Comparison of ENCODE assay signal across 8 mouse cellular contexts in genomic region chr11:117932195-117932594, GRCm38 (mm10). TPM values are rescaled to one million over a fixed set of nuclear protein-coding genes. Genes with fewer than 3 reads are reported as not detected.
A peak's percentile ranks its signal among the peaks of the same experiment; 100 is the strongest.
DNase-seq lines count a peak whose midpoint lies in the region; ATAC-seq and TF ChIP-seq lines count a peak whose summit lies in the region.

No protein-coding gene starts in this region.

- DNase-seq in left cerebral cortex, adult 18-20 months (ENCODE audit: low spot score in 2 of 2), result peak; percentile 70 to 71
- DNase-seq in left cerebral cortex, postnatal 10 days (ENCODE audit: extremely low spot score in 1 of 2, low spot score in 2 of 2), result no peak
- peak; percentile 69 for DNase-seq in intestine, embryonic 14.5 days (ENCODE audit: low spot score)
- DNase-seq in cerebellum, adult 11 months, result no peak

- H3K36me3 ChIP-seq in embryonic facial prominence, embryonic 12.5 days, result no peaks in the 10 kb centered on the region
- H3K36me3 ChIP-seq in intestine, embryonic 14.5 days (ENCODE audit: control insufficient read depth, insufficient read depth, low read length), result no peaks in the 10 kb centered on the region
- no peaks in the 10 kb centered on the region for H3K36me3 ChIP-seq in small intestine, adult 2 months (ENCODE audit: control insufficient read depth, insufficient read depth, low read length)
- no peaks in the 10 kb centered on the region for H3K36me3 ChIP-seq in hindbrain, embryonic 12.5 days

- peaks cover 19% of the 10 kb centered on the region for H3K27me3 ChIP-seq in embryonic facial prominence, embryonic 12.5 days
- H3K27me3 ChIP-seq in intestine, embryonic 14.5 days (replicated peaks; ENCODE audit: control insufficient read depth, insufficient read depth, low read length), result no peaks in the 10 kb centered on the region
- H3K27me3 ChIP-seq in small intestine, adult 2 months (ENCODE audit: control insufficient read depth, insufficient read depth, low read length), result 0 out of 2 replicates have a peak, but pooled peaks cover 4% of the 10 kb centered on the region
- H3K27me3 ChIP-seq in hindbrain, embryonic 12.5 days, result peaks cover 66% of the 10 kb centered on the region

- no peak for TF ChIP-seq POLR2A in small intestine, adult 2 months (IDR thresholded peaks at IDR 0.05; ENCODE audit: low read depth, low read length)

- no peak overlapping the region for H3K4me2 ChIP-seq in embryonic facial prominence, embryonic 12.5 days (replicated peaks)
- H3K4me2 ChIP-seq in intestine, embryonic 14.5 days (ENCODE audit: low read length), result no peak overlapping the region
- no peak overlapping the region for H3K4me2 ChIP-seq in hindbrain, embryonic 12.5 days (replicated peaks)

- no peak overlapping the region for H3K9ac ChIP-seq in embryonic facial prominence, embryonic 12.5 days
- no peak overlapping the region for H3K9ac ChIP-seq in intestine, embryonic 14.5 days (ENCODE audit: low read length)
- H3K9ac ChIP-seq in hindbrain, embryonic 12.5 days, result no peak overlapping the region

- 31% methylated on average over 4 of the region's 4 CpGs for WGBS in embryonic facial prominence, embryonic 12.5 days
- WGBS in intestine, embryonic 14.5 days, result 19% methylated on average over 4 of the region's 4 CpGs
- WGBS in small intestine, adult 2 months, result 17% methylated on average over 4 of the region's 4 CpGs
- 15% methylated on average over 4 of the region's 4 CpGs for WGBS in hindbrain, embryonic 12.5 days

- TF ChIP-seq CTCF in small intestine, adult 2 months (IDR thresholded peaks at IDR 0.05; ENCODE audit: extremely low read depth, insufficient read length, insufficient replicate concordance, low read depth, low read length), result no peak

- H3K27ac ChIP-seq in embryonic facial prominence, embryonic 12.5 days, result peak overlapping the region; percentile 77
- peak overlapping the region; percentile 67 for H3K27ac ChIP-seq in intestine, embryonic 14.5 days (ENCODE audit: low read depth)
- H3K27ac ChIP-seq in small intestine, adult 2 months (ENCODE audit: insufficient read depth, low read depth, low read length), result peak overlapping the region; percentile 69
- H3K27ac ChIP-seq in hindbrain, embryonic 12.5 days, result no peak overlapping the region

- H3K4me1 ChIP-seq in embryonic facial prominence, embryonic 12.5 days, result peaks cover 62% of the 10 kb centered on the region
- H3K4me1 ChIP-seq in intestine, embryonic 14.5 days (replicated peaks; ENCODE audit: control insufficient read depth, insufficient read depth, low read length), result peaks cover 53% of the 10 kb centered on the region
- peaks cover 47% of the 10 kb centered on the region for H3K4me1 ChIP-seq in small intestine, adult 2 months (ENCODE audit: control insufficient read depth, insufficient read depth, insufficient read length, low read length)
- H3K4me1 ChIP-seq in hindbrain, embryonic 12.5 days, result peaks cover 48% of the 10 kb centered on the region

- intact Hi-C loops in left cerebral cortex, postnatal 10 days (cut with DNase I), result loop anchor here (5.0 kb wide), 1 partner anchor 35 kb away; no protein-coding TSS in a partner anchor

- H3K9me3 ChIP-seq in embryonic facial prominence, embryonic 12.5 days, result no peaks in the 10 kb centered on the region
- no peaks in the 10 kb centered on the region for H3K9me3 ChIP-seq in intestine, embryonic 14.5 days (ENCODE audit: control insufficient read depth, low read length)
- H3K9me3 ChIP-seq in hindbrain, embryonic 12.5 days (replicated peaks), result no peaks in the 10 kb centered on the region

- H3K4me3 ChIP-seq in embryonic facial prominence, embryonic 12.5 days, result no peak overlapping the region
- H3K4me3 ChIP-seq in intestine, embryonic 14.5 days (ENCODE audit: low read depth, low read length), result no peak overlapping the region
- H3K4me3 ChIP-seq in small intestine, adult 2 months (ENCODE audit: low read depth, low read length), result no peak overlapping the region
- H3K4me3 ChIP-seq in hindbrain, embryonic 12.5 days, result no peak overlapping the region

- ATAC-seq in embryonic facial prominence, embryonic 12.5 days (ENCODE audit: insufficient number of reproducible peaks, insufficient read depth, low FRiP score, low TSS enrichment), result no peak
- ATAC-seq in intestine, embryonic 14.5 days (replicated peaks; ENCODE audit: low FRiP score, low TSS enrichment, low read depth), result peak; percentile 16; the same call in 1 of the 2 replicates
- ATAC-seq in CD4-positive, CD25-positive, alpha-beta regulatory T cell, adult 4 months, result no peak
- ATAC-seq in hindbrain, embryonic 12.5 days (ENCODE audit: low FRiP score), result no peak

RNA-seq across cellular contexts. Expression of gene Socs3, which starts 37.7 kb away (rescaled TPM):
- 1 to 10 TPM; 4.5 to 4.9 TPM for total RNA-seq in left cerebral cortex, adult 18-20 months (2021)
- 1 to 10 TPM; 2.3 to 2.6 TPM for total RNA-seq in left cerebral cortex, postnatal 10 days (2021)
- polyA plus RNA-seq in embryonic facial prominence, embryonic 12.5 days (2016; fragmentation: Nextera tagmentation; extraction: Ambion mirVana), result 18.4 and 19.3 TPM in 2 replicates
- polyA plus RNA-seq in intestine, embryonic 14.5 days (2014; fragmentation: Nextera tagmentation; extraction: Ambion mirVana), result 8.1 and 8.7 TPM in 2 replicates
- 27.2 and 47.2 TPM in 2 replicates for polyA plus RNA-seq in small intestine, adult 2 months (2012; rRNA removed)
- polyA plus RNA-seq in CD4-positive, CD25-positive, alpha-beta regulatory T cell, adult 4 months (2017; shearing (Covaris generic)), result 10 to 100 TPM; 34.4 to 35.5 TPM
- polyA plus RNA-seq in hindbrain, embryonic 12.5 days (2016; fragmentation: Nextera tagmentation; extraction: Ambion mirVana), result 10.4 and 11.8 TPM in 2 replicates

RNA-seq across cellular contexts. Expression of gene Pgs1, which starts 53.9 kb away (rescaled TPM):
- total RNA-seq in left cerebral cortex, adult 18-20 months (2021), result 10 to 100 TPM; 87.1 to 89.0 TPM
- total RNA-seq in left cerebral cortex, postnatal 10 days (2021), result 10 to 100 TPM; 58.6 to 62.3 TPM
- 43.0 and 46.2 TPM in 2 replicates for polyA plus RNA-seq in embryonic facial prominence, embryonic 12.5 days (2016; fragmentation: Nextera tagmentation; extraction: Ambion mirVana)
- 31.6 and 33.8 TPM in 2 replicates for polyA plus RNA-seq in intestine, embryonic 14.5 days (2014; fragmentation: Nextera tagmentation; extraction: Ambion mirVana)
- 19.8 and 35.0 TPM in 2 replicates for polyA plus RNA-seq in small intestine, adult 2 months (2012; rRNA removed)
- polyA plus RNA-seq in CD4-positive, CD25-positive, alpha-beta regulatory T cell, adult 4 months (2017; shearing (Covaris generic)), result 10 to 100 TPM; 34.3 to 38.8 TPM
- 41.8 and 46.7 TPM in 2 replicates for polyA plus RNA-seq in hindbrain, embryonic 12.5 days (2016; fragmentation: Nextera tagmentation; extraction: Ambion mirVana)

RNA-seq across cellular contexts. Expression of gene Tha1, which starts 58.9 kb away (rescaled TPM):
- 1 to 10 TPM; 2.8 to 5.0 TPM for total RNA-seq in left cerebral cortex, adult 18-20 months (2021)
- 1 to 10 TPM; 3.1 to 4.0 TPM for total RNA-seq in left cerebral cortex, postnatal 10 days (2021)
- polyA plus RNA-seq in embryonic facial prominence, embryonic 12.5 days (2016; fragmentation: Nextera tagmentation; extraction: Ambion mirVana), result 2.5 and 2.8 TPM in 2 replicates
- 4.5 and 5.1 TPM in 2 replicates for polyA plus RNA-seq in intestine, embryonic 14.5 days (2014; fragmentation: Nextera tagmentation; extraction: Ambion mirVana)
- 25.8 and 27.7 TPM in 2 replicates for polyA plus RNA-seq in small intestine, adult 2 months (2012; rRNA removed)
- polyA plus RNA-seq in CD4-positive, CD25-positive, alpha-beta regulatory T cell, adult 4 months (2017; shearing (Covaris generic)), result 1 to 10 TPM; 8.5 to 10.0 TPM
- polyA plus RNA-seq in hindbrain, embryonic 12.5 days (2016; fragmentation: Nextera tagmentation; extraction: Ambion mirVana), result 2.7 and 3.1 TPM in 2 replicates

Comparison
In these comparisons a context has a peak if more than half of its experiments do, and no peak if none do; other contexts are left out.
1. DNase-seq: peak in left cerebral cortex, adult 18-20 months (2 of 2) and intestine, embryonic 14.5 days (single experiment); none in left cerebral cortex, postnatal 10 days (0 of 2) and cerebellum, adult 11 months (single experiment).